Mouse (Mus musculus): ENCODE data around the gene Lhpp. TPM values are rescaled to one million over a fixed set of nuclear protein-coding genes. Genes with fewer than 3 reads are reported as not detected.

The Lhpp gene
- total RNA-seq, 2 experiments from 2014 or later = 12.5 to 13.2 TPM

DNA sequence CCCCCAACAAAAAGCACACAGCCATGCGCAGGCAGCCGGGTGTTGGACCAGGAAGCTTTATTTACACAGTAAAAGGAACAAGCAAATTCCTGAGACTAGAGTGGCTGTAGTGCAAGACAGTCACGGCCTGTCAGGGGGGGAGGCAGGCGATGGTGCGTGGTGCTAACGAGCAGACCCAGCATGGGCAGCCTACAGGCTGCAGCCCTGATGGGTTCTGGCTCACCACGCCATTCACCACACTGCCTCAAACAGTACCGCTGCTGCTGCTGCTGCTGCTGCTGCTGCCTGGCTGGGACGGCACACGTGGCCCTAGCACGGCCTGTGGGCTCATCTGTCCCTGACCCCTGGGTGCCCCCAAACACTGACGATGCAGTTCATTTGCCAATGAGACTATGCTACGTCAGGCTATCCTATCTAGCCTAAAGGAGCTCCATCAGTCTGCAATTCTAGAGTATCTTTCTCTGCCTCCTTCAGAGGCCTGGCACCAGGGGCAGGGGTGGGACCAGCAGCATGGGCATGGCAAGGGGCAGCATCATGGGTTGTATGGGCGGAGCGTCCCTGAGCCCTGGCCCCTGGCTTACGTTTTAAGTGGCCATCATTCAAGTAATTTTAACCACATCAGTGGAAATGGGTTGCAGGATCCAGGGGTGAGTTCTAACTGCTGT lies 101.7 kb downstream of the Lhpp start:
- DNase-seq = no peak

DNA sequence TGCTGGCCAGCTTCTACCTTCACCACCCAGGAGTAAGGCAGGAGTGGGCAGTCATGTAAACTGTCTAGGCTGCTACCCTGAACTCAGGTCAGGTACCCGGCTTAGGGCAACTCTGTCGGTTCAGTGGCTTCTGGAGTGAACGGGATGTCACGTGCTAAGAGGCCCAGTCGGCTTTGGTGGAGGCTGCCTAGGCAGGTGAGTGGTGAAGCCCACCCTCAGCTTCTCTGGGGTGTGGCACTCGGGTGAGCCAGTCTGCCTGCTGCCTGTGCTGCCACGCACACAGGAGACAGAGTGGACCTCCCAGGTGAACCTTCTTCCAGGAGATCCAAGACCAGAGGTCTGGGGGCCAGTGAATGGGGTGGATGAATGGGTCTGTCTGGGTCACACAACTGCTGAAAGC lies 102.5 kb downstream of the Lhpp start:
- no peak for DNase-seq

DNA sequence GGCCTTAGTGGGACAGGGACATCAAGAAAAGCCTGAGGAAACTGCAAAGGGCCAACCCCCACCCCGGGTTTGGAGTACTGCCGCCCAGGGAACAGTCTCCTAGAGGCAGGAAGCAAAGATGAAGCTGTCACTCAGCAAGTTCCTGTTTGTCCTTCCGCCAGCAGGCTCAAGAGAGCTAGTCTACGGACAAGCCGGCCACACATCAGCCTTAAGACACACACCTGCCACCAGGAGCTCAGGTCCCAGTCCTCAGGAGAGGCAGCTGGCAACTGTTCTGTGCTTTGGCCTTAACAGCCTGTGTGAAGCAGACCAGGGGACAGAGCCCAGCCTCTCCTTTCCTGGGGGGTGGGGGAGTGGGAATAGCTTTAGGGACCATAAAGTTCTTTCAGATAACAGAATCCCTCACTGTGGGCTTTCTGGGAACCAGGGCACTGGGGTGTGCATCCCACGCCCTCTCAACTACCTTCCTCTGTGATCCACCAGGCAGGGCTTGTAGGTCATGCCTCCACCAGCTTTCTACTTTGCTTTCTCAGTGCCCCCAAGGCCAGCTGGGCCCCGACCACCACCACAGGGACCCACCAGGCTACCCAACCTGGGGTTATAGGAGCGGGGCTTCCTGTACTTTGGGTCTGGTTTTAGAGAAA lies 103.2 kb downstream of the Lhpp start:
- no peak for DNase-seq

DNA sequence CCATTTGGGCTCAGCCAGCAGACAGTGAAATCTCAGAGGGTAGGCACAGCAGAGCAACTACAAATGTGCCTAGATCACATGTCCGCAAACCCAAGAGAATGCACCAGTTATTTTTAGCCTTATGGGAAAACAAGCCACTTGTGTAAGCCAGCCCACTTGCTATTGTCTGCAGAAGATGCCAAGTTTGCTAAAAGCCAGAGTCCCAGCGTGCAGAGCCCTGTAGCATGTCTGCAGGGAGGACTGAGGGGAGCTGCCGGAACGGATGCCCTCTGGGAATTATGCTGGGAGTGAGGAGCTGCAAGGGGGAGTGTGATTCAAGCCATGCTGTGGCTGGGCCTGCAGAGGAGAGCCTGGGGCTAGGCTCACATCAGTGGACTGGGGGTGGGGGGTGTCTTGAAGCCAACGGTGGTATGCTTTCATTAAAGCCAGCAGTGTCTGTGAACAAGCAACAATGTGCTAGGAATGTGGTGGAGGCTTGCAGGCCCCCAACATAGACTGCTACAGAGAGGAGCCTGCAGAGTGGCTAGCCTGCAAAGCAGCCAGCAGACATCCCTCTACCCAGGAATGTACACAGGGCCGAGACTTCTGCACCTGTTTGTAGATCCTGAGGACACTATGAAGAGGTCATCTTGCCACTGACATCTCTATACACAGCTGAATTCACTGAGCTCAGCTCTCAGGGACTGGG lies 103.9 kb downstream of the Lhpp start:
- DNase-seq = peak; percentile 64

DNA sequence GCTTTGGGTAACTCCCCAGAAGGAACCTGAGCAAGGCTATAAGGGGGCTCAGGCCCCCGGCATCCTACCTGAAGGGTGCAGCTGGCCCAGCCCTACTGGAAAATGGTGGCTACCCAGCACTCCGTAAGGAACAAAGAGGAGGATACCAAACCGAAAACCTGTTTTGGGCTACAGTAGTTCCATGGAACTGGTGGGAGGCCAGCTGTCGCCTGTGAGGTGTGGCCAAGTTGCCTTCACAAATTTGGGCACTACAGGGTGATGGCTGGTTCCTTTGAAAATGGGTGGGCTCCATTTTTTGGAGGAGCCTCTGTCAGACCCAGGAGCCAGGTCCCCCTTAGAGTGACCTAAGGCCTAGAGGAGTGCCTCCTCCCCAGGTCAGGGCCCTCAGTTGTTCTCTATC lies 104.8 kb downstream of the Lhpp start:
- no peak for DNase-seq

DNA sequence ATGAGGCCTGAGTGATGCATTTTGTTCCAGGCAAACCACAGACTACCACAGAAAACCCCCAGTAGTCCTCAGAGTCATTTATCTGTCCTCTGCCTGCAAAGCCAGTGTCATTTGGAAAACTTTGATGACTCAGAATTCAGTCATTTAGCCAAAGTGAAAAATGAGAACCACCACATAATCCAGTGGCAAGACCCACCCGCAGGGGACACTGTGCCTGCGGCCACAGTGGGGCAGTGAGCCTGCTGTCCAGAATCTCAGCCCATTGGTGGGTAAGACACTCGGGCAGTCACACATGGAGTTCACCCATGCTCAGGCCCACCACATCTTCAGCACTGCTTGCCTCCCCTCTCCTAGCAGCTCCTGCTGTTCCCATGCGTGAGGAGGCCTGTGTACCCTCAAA lies 109.1 kb downstream of the Lhpp start:
- DNase-seq = no peak

DNA sequence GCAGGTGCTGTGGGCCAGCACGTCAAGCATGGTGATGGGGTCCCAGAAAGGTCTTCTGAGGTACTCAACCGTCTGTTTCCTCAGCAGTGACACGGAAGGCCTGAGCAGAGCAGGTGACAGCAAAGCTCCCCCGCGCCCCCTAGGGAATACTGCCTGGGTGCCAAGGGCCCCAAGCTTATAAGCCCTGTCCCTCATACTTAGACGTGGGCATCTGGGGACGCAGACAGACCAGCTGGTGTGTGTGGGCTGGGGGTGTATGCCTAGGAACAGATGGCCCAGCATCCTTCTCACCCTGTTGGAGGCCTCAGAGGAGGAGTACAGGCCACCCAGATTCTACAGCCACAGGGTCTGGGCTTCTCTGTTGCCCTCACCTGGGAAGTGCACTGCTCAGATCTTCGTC lies 110.1 kb downstream of the Lhpp start:
- DNase-seq = peak; percentile 52

DNA sequence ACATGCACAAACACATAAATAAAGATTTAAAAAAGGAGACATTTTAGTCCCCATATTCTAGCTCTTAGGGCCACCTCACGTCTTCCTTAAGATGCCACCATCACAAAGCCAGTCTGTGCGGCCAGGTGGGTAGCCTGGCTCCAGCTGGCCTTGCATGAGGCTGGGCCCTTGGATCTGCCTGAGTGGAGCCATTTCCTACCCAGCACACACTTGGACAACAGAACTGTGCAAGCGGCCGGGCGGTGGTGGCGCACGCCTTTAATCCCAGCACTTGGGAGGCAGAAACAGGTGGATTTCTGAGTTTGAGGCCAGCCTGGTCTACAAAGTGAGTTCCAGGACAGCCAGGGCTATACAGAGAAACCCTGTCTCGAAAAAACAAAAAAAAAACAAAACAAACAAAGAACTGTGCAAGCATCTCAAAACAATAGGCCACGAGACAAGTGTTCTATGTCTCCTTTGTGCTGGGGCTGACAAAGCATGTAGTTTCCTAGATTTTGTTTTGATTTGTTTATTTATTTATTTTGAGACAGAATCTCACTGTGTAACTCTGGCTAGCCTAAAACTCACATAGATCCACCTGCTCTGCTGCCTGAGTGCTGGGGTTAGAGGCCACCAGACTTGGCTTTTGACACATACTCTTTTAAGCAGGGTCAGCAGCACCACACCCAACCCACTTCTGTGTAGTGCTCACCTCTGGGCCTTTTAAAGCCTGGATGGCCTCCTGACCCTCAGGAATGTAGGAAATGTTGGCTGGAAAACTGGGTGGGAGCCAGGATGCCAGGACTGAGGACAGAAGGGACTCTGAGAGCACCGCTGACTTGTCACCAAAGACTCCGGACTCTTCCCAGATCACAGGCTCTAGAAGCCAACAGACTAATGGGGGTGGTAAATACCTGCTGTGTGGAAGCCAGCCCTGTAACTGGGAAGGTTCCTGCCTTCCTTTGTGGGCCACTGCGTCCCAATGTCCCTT lies 112.2 kb downstream of the Lhpp start:
- DNase-seq = no peak

DNA sequence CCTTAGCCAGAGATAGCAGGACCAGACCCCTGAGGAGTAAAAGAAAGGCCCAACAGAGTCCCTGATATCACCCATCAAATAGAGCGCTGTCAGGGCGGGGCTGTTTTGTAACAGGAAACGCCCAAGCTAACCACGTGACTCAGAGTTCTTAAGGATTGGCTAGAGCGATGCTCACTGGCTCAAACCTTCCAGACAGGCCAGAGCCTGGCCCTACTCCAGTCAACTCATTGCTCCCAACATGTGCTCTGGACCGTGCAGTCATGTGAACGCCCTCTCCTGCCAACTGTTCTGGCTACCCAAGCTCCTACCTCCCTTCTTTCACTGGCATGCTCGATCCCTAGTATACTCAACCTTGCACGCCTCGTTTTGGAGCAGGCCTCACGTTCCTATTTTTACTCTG lies 113.5 kb downstream of the Lhpp start:
- peak; percentile 85 for DNase-seq

DNA sequence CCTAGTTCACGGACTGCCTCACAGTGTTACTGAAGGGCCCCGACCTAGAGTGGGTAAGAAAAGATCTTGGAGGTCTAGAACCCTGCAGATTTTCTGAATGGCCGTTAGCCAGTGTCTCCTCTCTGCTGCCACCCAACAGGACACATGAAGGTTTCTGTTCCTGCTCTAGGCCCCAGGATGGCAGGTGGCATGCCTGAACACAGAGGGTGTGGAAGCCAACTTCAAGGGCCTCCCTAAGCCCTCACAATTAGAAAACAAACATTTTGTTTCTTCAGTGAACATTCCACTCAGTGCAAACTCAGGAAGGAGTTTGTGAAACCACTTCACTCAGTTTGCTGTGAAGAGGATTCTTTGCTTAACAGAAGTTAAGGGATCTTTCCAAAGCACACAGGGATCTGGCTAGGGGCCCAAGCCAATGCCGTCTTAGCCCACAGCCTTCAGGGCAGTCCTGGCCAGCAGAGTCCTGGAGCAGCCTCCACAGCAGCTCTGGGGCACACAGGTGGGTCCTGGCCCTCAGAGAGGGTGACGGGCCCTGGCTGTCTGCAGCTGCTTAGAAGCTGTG lies 114.1 kb downstream of the Lhpp start:
- no peak for DNase-seq

DNA sequence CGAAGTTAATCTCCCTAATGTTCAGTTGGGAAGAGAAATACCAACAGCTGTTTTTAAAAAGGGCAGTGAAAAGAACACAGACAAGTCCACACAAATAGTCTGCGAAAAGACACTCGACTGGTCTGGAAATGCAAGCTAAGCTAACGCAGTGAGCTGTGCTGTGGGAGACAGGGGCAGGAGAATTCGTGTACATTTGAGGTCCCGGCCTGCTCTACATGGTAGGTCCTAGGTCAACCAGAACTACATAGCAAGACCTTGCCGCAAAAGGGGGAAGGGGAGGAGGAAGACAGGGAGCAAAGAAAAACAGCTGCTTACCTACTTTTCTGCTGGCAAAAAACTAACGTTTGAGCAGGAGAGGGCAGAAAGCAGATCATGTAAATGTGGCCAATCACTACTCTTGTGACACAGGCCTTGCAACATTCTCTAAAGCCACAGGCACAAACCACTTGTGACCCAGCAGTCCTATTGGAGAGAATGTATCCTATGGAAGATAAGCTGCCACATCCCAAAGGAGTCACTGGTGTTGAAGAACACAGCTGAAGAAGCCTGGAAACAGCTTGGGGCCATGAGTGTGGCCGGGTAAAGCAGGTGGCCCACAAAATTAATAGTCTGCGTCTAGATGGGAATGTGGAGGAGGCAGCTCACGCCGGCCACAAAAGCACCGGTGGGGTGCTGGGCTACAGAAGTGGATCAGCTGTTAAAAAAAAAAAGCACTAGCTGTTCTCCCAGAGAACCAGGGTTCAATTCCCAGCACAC lies 115.8 kb downstream of the Lhpp start:
- DNase-seq = no peak

DNA sequence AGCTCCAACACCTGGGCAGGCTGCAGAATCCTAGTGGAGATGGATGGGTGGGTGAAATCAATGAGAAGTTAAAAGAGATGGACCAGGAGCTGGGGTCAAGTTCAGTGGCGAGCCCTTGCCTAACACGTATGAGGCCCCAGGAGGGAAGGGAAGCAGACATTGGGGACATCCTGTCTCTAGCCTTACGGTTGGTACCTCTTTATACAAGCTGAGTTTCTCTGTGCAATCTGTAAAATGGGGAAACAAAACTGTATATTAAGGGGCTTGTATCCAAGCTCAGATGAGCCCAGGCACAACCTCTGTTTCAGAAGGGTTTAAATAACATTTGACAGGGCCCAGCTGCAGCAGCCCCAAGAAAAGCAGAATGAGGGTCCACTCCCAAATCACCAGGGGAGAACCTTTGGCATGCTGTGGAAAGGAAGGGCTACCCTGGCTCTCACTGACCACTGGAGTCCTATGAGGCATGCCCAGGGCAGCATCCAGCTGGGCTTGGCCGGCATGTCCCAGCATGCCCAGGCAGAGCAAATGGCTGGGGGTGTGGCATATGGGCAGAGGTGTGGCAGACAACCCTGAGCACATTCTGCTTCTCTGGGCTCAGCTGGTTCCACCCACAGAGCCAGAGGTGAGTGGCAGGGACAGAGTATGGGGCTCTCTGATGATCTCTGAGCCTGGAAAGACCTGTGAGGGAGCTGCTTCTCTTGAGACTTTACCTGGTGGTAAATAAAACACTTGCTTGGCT lies 118.8 kb downstream of the Lhpp start:
- DNase-seq = no peak

DNA sequence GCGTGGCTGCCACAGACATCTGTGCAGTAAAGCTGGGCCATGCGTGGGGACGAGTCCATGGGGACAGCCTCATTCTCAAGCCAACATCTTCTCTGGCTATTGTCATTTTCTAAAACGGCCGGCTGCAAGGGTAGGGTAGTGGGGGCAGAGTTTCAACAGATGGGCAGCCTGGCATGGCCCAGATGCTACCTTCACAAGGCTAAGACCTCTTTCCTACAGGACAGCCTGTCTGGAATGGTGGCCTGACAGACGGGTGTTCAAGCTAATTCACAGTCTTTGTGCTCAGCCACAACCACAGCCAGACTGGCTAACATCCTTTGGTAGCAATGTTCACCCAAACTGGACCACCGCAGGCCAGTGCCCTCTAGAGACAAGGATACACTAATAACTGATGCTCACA lies 120.1 kb downstream of the Lhpp start:
- DNase-seq = no peak

DNA sequence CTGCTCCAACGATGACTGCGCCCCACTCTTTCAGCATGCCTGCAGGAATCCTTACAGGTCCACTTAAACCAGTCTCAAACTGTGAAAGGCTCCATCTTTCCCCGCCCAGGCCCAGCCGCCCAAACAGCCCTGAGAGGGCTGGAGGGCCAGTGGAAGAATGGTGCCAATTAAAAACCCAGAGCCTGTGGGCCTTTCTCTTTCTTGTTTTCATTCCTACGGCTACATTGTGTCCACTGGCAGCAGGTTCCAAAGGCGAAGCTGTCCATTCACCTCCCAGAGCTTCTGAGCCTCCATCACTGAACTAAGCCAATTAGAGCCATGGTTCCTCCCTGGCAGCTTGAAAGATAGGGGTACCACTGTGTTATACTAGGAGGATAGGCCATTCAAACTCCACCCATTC lies 121.1 kb downstream of the Lhpp start:
- no peak for DNase-seq

DNA sequence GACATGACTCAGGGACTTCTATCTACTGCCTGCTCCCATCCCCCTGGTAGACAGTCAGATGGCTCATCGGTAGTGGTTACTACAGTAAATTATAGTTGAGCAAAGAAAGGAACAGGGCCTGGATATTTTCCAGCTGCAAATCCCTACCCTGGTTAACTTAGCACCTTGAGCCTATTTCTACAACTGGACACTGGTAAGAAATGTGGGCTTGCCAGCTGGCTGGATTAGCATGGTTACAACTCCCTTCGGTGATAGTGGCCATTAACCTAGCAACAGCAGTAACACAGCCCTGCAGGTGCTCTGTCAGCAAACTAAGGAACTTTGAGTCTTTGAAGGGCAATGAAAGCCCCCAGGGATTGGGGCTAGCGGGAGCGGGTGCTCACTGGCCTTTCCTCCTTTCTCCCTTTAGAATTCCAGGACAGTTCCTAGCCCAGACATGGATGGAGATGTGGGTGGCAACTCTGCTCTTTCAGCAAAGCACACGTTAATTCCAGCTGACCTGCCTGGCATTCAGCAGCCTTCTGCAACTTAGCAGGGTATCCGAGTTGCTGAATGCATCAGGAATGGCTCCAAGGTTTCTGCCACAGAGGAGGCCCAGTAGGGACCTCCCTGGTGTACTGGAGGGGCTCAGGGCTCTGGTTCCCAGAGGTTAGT lies 121.8 kb downstream of the Lhpp start:
- DNase-seq = no peak

DNA sequence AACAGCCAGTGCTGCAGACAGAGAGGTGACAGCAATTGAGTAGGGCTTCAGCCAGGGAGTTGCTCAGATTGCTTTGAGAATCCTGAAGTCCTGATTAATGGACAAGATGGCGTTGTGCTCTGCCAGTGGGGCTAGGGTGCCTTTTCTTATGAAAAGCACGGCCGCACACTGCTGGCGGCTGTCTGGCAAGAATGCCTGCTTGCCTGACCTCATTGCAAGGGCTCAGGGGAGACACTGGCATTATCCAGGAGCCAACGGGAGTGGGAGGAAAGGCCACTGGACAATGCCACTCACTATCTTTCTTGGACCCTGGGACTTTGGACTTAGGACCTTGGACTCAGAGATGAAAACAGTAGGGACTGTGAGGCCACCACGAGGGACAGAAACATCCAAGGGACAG lies 123.1 kb downstream of the Lhpp start:
- DNase-seq = no peak

DNA sequence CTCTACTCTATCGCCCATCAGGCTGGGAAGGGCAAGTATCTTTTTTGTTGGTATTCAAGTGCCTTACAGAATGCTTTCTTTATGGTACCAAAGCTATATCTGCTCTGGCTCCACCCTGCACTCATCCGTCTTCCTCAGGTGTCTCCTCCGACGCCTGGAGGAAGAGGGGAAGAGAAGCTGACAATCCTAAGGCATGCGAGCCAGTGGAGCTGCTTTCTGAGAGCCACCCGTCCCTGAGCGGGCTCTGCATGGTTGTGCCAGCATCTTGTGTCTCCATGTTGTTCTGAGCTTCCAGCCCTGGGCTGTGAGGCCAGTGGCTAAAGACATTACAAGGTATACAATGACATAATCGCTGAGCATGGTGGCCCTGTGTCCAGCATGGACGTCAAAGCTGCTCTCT lies 123.8 kb downstream of the Lhpp start:
- DNase-seq = no peak

DNA sequence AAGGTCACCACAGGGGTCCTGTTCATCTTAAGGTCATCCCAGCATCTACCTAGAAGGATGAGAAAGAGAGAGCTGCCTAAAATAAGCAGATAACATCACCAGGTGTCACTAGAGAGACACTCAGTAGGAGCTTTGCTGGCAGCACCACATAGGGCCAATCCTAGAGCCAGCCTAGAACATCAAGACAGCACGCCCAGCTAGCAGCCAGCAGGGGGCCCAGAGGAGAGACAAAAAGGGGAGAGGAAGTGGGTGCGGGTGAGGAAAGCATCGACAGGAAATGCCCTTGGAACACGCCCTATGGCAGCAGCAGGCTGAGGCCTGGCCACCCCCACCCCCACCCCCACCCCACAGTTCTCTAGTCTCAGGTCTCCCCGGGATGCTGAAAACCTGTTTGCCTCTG lies 124.7 kb downstream of the Lhpp start:
- peak; percentile 77 for DNase-seq

DNA sequence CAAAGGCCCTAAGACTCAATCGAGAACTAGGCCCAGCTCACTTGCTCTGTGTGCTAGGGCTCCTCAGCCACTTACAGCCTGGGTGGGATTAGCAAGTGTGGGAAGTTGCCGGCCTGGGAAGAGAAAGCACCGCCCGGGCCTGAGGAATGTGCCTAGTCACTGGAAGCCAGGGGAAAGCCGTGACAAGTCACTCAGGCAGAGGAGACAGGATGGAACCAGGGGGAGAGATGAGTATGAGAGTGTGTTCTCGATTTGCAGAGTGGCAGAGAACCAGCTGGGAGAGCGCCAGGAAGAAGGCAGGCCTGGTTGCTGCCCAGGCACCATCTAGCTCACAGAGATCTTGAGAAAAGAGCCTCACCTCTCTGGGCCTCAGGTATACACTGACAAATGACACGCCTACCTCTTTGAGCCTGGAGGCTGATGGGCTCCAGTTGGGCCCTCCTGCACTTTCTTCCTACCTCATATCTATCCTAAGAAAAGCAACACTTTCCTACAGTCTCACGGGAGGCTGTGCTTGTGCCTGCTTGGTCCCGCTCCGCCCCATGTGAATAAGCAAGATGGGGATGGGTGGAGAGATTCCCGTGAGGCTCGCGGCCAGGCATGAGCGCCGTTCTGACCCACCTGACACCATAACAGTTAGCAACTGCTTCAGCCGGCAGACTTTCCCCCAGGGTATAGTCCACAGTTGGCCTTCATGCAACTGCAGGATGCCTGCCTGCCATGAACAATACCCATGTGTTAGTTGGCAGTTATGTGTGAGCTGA lies 125.8 kb downstream of the Lhpp start:
- DNase-seq = peak; percentile 51

Measured in gastrocnemius, postnatal 25 days (tissue).